ENCODE assay signal across 22 mouse cellular contexts in the genomic region with DNA sequence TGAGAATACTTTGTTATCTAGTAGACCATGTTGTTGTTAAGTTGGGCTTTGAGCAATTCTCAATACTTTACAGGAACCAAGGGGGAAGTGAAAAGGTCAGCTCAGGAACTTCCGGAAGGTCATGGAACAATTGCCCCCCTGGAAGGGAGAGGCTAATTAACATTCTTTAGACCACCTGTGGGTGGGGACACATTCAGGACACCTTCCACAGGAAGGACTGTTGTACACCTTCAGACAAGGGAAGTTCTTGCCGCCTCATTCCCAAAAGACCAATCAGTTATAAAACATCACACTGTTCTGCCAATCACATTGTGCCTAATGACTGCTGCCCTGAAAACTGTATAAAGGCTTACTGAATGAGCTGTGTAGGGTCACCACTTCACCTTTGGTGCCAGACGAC.
"Had no signal": no experiment of that assay in that cellular context is flagged by ENCODE, and none has a peak within 500 bp of the region (broad histone marks: within the 10 kb centered on the region; RNA-seq: fewer than 3 reads in every experiment).

No protein-coding gene starts in this region.

- DNase-seq: gastrocnemius, adult 2 months; gastrocnemius, postnatal 10 days; gastrocnemius, postnatal 25 days; heart, adult 18-20 months; heart, postnatal 10 days; heart, postnatal 4 days; kidney, adult 18-20 months; kidney, adult 8-10 months; kidney, postnatal 10 days; kidney, postnatal 36 days; liver; liver, embryonic 13.5 days had no signal

- H3K4me3 ChIP-seq: gastrocnemius, adult 2 months; heart, embryonic 10.5 days; heart, embryonic 12.5 days; hindbrain, embryonic 10.5 days; hindbrain, embryonic 12.5 days; intestine, embryonic 15.5 days; left cerebral cortex, adult 2 months; limb, embryonic 10.5 days; limb, embryonic 12.5 days; liver, embryonic 13.5 days; liver, embryonic 15.5 days had no signal

- H3K27ac ChIP-seq: gastrocnemius, adult 2 months; heart, embryonic 10.5 days; hindbrain, embryonic 10.5 days; hindbrain, embryonic 12.5 days; hindbrain, embryonic 14.5 days; intestine, embryonic 15.5 days; left cerebral cortex, adult 2 months; limb, embryonic 10.5 days; limb, embryonic 12.5 days; liver, embryonic 13.5 days; liver, embryonic 15.5 days had no signal
